Mouse (Mus musculus) cortical plate, adult 2 months (tissue): ENCODE measurements around the gene Cep89. TPM values are rescaled to one million over a fixed set of nuclear protein-coding genes. Genes with fewer than 3 reads are reported as not detected.

Experiments used
- H3K27ac ChIP-seq: fragments of 200-500 bp; 2 replicates; pipeline ENCODE4 v1.5.1; 2012; ENCODE audit warnings: low read length, control low read depth, inconsistent platforms; ENCODE audit not compliant: insufficient read depth
- H3K4me1 ChIP-seq: fragments of 200-500 bp; 2 replicates; pipeline ENCODE4 v1.6.1; 2011; ENCODE audit warnings: low read length; ENCODE audit not compliant: control insufficient read depth, insufficient read depth
- H3K4me3 ChIP-seq: fragments of 200-500 bp; 2 replicates; pipeline ENCODE4 v1.5.1; 2011; ENCODE audit warnings: mild to moderate bottlenecking, low read length, control low read depth; ENCODE audit not compliant: insufficient read depth
- CTCF ChIP-seq: fragments of 200-500 bp; IDR thresholded peaks from 2 replicates; pipeline ENCODE4 v1.5.1; 2011; ENCODE audit warnings: mild to moderate bottlenecking, control low read depth, low read length; ENCODE audit not compliant: insufficient read depth; ENCODE audit errors: extremely low read depth
- POLR2A ChIP-seq: fragments of 200-500 bp; IDR thresholded peaks from 2 replicates; pipeline ENCODE4 v1.6.1; 2011; ENCODE audit warnings: mild to moderate bottlenecking, low read length, control low read depth; ENCODE audit not compliant: insufficient read depth; ENCODE audit errors: extremely low read depth
- polyA plus RNA-seq: library from polyadenylated mRNA; depleted of rRNA; stranded (reverse); fragments of >200 nt; gene quantifications from 2 replicates; pipeline ENCODE4 v1.2.3, GENCODE M21; 2012

Cep89 gene
- polyA plus RNA-seq, 1 experiment = 29.6 TPM

DNA sequence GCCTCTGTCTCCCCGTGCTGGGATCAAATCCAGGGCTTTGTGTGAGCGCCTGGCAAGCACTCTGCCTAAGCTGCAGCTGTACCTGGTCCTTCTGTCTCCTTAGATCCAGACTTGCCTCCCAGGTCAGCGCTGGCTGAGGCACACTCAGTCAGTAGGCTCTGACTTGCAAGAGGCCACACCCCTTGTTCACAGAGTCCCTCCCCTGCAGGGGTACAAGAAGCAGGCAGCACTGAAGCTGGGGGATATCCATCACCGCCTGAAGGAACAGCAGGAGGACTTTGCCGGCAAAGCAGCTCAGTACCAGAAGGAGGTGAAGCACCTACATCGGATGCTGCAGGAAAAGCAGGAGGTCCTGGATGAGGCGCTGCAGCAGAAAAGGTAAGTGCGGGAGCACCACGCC, 38.4 kb downstream of the Cep89 start:
- no peak overlapping the region for H3K4me3 ChIP-seq
- TF ChIP-seq POLR2A (no peak), CTCF (no peak)
- no peaks in the 10 kb centered on the region for H3K4me1 ChIP-seq
- H3K27ac ChIP-seq = no peak overlapping the region

DNA sequence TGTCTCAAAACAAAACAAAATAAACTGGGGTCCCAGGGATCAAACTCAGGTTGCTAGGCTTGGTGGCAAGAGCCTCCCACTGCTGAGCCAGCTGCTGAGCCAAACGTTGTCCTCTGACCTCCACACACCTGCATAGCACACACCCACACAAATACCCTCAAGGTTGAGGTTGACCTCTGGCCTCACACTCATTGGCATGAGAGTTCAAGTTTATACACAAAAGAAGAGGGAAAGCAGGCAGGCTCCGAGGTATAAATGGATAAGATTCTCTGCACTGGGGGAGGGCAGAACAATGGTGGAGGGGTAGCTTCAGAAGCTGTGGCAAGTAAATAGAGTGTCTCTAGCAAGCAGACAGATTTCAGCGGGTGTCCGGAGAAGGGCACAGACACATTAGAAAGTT, 50.7 kb downstream of the Cep89 start:
- Histone ChIP-seq H3K27ac (no peak overlapping the region), H3K4me3 (no peak overlapping the region), H3K4me1 (no peaks in the 10 kb centered on the region)
- TF ChIP-seq CTCF = no peak
- TF ChIP-seq POLR2A = no peak

DNA sequence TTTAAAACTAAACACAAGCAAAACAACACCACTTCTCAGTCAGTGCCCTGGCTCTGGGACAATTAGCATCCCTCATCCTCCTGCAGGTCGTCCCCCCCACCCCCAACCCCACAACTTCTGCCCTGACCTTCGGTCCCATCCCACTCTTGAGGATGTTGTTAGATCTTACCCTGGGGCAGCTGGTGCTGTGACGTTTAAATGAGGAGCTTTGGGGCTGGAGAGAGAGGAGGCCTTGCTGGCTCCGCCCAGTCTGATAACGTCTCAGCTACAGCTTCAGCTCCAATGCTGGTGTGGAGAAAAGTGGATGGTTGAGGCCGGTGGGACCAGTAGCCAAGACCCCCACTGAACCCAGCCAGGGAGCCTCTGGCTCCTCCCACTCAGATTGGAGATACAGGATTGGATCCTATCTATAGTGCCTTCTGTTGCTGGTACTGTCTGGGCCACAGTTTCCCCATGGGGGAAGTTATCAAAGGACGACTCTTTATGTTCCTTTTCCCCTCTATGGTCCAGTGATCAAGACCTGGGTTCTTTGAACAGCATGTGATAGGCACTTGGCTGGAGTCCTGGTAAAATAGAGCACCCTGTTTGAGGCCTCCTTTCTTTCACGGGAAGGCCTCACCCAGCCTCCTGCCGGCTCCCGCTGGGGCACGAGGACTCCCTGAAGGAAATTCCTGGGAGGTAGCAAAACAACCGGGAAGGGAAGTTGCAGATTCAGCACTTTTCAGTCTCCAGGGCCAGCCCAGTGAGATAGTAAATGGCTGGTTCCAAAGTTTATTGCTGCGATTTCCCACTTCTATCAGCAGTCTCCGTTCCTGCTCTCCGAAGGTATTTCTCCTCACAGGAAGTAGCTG, 51.4 kb downstream of the Cep89 start, which contains the start of gene Slc7a9:
Slc7a9 (plus strand) TSS at position 801 of the 851 bp plus-strand sequence.
- no peaks in the 10 kb centered on the region for H3K4me1 ChIP-seq
- TF ChIP-seq POLR2A (no peak), CTCF (no peak)
- no peak within 1 kb of the TSS for H3K4me3 ChIP-seq
- no peak within 1 kb of the TSS for H3K27ac ChIP-seq

DNA sequence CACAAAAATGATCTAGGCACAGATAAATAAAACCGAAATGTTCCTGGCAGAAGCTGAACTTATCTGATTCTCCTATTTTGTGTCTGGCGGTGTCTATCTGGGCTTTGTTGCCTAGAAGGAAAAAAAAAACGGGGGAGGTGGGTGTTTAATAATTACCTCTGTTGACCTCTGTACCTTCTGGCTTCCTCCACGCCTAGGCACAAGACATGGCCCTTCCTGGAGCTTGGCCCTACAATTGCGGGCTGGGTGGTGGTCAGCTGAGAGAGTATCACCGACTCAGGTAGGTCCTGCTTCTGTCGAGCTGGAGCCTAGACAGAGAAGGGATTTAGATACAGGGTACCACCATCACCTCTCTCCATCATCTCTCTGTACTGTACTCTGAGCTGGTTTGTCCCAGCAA, 52.0 kb downstream of the Cep89 start:
- TF ChIP-seq CTCF (no peak), POLR2A (no peak)
- Histone ChIP-seq H3K4me1 (no peaks in the 10 kb centered on the region), H3K4me3 (no peak overlapping the region), H3K27ac (no peak overlapping the region)

DNA sequence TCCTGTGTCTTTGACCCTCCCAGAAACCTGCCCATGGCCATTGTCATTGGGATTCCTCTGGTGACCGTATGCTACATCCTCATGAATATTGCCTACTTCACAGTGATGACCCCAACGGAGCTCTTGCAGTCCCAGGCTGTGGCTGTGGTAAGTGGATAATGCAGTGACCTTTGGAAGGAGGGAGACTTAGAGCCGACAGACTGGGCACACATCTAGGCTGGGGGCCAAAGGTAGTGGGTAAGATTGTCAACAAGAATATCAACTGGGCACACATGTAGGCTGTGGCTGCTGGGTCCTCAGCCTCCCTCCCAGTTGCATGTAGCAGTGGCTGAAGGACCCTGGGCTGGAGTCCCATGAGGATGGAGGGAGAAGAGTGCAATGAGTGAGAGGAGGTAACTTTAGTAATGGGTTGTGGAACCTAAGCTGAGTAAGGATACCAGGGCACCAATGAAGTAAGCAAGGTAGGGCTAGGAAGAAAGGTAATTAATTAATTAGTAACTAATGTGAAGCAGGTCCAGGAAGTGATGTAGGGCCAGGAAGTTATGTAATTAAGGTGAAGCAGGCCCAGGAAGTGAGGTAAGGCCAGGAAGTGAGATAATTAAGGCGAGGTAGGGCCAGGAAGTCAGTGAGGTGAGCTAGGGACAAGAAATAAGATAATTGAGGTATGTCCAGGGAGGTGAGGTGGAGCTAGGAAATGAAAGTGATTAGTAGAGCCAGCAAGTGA, 59.4 kb downstream of the Cep89 start:
- no peak overlapping the region for H3K27ac ChIP-seq
- TF ChIP-seq POLR2A (no peak), CTCF (no peak)

DNA sequence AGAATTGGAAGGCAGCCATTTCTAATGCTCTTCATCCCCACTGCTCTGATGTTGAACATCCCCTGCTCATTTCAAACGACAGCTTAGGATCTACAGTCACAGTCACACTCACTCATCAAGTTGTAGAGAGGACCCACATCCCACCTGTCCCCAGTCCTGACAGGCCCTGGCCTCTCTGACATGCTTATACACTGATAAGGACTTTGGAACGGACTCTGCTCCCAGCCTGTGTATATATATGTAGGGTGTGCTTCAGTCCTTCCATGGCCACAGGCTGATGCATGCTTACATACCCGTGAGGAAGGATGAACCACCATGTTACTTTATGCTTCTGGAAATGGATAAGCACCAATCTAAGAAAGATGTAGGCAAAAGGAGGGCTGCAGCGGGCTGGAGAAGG, 64.1 kb downstream of the Cep89 start:
- TF ChIP-seq POLR2A (no peak), CTCF (no peak)
- H3K27ac ChIP-seq = no peak overlapping the region
- no peak overlapping the region for H3K4me3 ChIP-seq
- 0 out of 2 replicates have a peak, but pooled peaks cover 1% of the 10 kb centered on the region for H3K4me1 ChIP-seq

More for the DNA sequence above, 59.4 kb downstream of the Cep89 start:
- Histone ChIP-seq H3K4me1 (no peaks in the 10 kb centered on the region), H3K4me3 (no peak overlapping the region)

DNA sequence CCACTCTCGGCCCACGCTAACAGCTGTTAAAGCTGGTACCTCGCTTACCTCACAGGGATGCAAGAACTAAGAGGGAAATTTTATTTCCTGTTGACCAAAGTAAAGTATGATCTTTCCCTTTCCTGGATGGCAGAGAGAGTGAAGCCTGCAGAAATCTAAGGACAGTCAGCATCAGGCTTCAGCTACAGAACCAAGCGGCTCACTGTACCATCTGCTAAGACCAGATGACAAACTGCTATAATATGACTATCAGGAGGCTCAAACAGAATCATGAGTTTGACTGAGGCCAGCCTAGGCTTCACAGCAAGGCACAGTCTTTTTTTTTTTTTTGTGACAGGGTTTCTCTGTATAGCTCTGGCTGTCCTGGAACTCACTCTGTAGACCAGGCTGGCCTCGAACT, 68.2 kb downstream of the Cep89 start:
- Histone ChIP-seq H3K4me1 (0 out of 2 replicates have a peak, but pooled peaks cover 1% of the 10 kb centered on the region), H3K4me3 (no peak overlapping the region), H3K27ac (no peak overlapping the region)
- TF ChIP-seq CTCF = no peak
- TF ChIP-seq POLR2A = no peak

DNA sequence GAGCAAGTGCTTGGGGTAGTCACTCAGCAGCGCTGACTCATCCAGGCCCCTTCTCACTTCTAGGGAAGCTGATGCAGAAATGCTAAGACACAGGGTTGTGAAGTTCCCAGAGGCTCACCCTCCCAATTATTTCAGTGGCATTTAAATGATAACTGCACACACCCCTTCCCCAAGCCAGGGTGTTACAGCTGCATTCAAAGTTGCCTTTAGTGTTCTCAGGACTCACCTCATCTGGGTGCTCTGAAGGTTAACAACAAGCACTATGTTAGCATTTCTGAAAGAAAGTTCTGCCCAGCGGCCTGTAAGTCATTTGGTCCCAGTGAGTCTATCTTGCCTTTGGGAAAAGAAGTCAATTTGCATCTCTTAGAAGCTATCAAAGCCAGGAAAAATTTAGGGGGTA, 71.0 kb downstream of the Cep89 start:
- H3K4me3 ChIP-seq = no peak overlapping the region
- TF ChIP-seq CTCF = no peak
- no peak for TF ChIP-seq POLR2A
- H3K27ac ChIP-seq = no peak overlapping the region
- H3K4me1 ChIP-seq = 0 out of 2 replicates have a peak, but pooled peaks cover 1% of the 10 kb centered on the region

DNA sequence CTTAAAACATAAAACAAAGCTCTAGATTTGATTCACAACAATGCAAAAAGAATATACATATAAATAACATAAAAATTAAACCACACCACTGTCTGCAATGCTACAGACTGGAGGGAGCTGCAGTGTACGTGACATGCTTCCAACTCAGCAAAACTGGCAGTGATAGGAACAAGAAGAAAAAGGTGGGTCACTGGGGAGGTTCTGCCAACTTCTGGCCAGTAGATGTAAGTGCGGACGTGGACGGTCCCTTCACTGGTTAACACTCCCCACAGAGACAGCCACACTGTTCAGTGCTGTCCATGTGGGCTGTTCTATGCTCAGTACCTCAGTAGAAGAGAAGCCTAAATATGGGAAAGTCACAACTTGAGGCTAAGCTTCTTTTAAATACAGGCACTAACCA, 74.0 kb downstream of the Cep89 start:
- H3K4me3 ChIP-seq = no peak overlapping the region
- TF ChIP-seq POLR2A (no peak), CTCF (no peak)
- H3K4me1 ChIP-seq = no peaks in the 10 kb centered on the region
- no peak overlapping the region for H3K27ac ChIP-seq
